Mouse (Mus musculus) heart, adult 2 months (tissue): ENCODE results near the gene Igf2bp2. TPM values are rescaled to one million over a fixed set of nuclear protein-coding genes. Genes with fewer than 3 reads are reported as not detected.

ENCODE experiments used
- DNase-seq, 2 experiments: peaks; one replicate each; pipeline ENCODE4 v3.0.0; 2021
- H3K27ac ChIP-seq: fragments of 200-600 bp; 2 replicates; pipeline ENCODE4 v1.8.1; 2022
- H3K27me3 ChIP-seq: fragments of 200-500 bp; 2 replicates; pipeline ENCODE4 v1.6.1; 2012; ENCODE audit warnings: mild to moderate bottlenecking, low read length, inconsistent platforms, mixed read lengths; ENCODE audit not compliant: control insufficient read depth, insufficient read depth
- H3K36me3 ChIP-seq: fragments of 200-500 bp; 2 replicates; pipeline ENCODE4 v1.6.1; 2012; ENCODE audit warnings: low read length, inconsistent platforms; ENCODE audit not compliant: control insufficient read depth, insufficient read depth
- H3K4me1 ChIP-seq: fragments of 200-500 bp; 2 replicates; pipeline ENCODE4 v1.6.1; 2011; ENCODE audit warnings: low read length; ENCODE audit not compliant: control insufficient read depth, insufficient read depth
- H3K4me3 ChIP-seq: fragments of 200-600 bp; 2 replicates; pipeline ENCODE4 v1.8.1; 2022
- H3K79me2 ChIP-seq: fragments of 200-500 bp; replicated peaks from 2 replicates; pipeline ENCODE4 v1.6.1; 2012; ENCODE audit warnings: mild to moderate bottlenecking, inconsistent platforms, low read length, moderate library complexity, mixed read lengths; ENCODE audit not compliant: control insufficient read depth, insufficient read depth
- H3K9ac ChIP-seq: fragments of 200-500 bp; 2 replicates; pipeline ENCODE4 v1.6.1; 2012; ENCODE audit warnings: low read depth, mild to moderate bottlenecking, control low read depth, inconsistent platforms, low read length, mixed read lengths
- CTCF ChIP-seq: fragments of 200-600 bp; IDR thresholded peaks from 2 replicates; pipeline ENCODE4 v1.8.1; 2022; ENCODE audit warnings: antibody characterized with exemption, mild to moderate bottlenecking, moderate library complexity
- EP300 ChIP-seq: fragments of 200-500 bp; IDR thresholded peaks from 2 replicates; pipeline ENCODE4 v1.6.1; 2011; ENCODE audit warnings: low read depth, low read length, control low read depth; ENCODE audit not compliant: insufficient read depth
- POLR2A ChIP-seq: fragments of 200-500 bp; IDR thresholded peaks from 2 replicates; pipeline ENCODE4 v1.6.1; 2011; ENCODE audit warnings: mild to moderate bottlenecking, low read depth, low read length, control low read depth; ENCODE audit not compliant: insufficient read depth
- WGBS: fragments of 180-500 bp; shearing (Covaris S2); methylation state at CpG from one replicate; pipeline ENCODE4 v1.1.7; 2018; 5-methylcytosine and 5-hydroxymethylcytosine counted together
- intact Hi-C: fragments of 180-260 bp; cut with DNase I; formaldehyde crosslinking; loops from one replicate; pipeline ENCODE4 v1.15.1; 2025
- polyA plus RNA-seq: library from polyadenylated mRNA; depleted of rRNA; stranded (reverse); fragments of >200 nt; gene quantifications from 2 replicates; pipeline ENCODE4 v1.2.3, GENCODE M21; 2012
- total RNA-seq, 2 experiments: library from RNA; stranded (reverse); gene quantifications; 2 replicates each; pipeline ENCODE4 v1.2.3; 2021

The Igf2bp2 gene
- total and polyA plus RNA-seq, 3 experiments, result 1.5 to 7.4 (median 5.3) TPM

DNA sequence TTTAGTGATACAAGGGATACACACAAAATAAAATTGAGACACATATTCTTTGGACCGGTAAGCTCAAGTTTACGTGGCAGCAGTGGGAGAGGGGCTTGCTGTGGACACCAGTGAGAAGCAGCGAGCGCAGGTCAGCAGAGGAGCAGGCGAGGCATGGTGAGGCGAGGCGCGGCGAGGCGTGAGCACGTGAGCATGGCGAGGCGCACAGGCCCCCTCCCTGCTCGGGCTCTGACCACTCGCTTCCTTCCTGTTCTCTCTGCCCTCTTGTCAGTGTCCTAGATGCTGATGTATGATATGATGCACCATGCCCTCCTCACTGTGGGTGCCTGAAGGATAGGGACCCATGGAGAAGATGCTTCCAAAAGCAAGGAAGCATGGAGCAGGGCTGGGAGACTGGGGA, 43.6 kb downstream of the Igf2bp2 start:
- TF ChIP-seq CTCF, result no peak
- no peak for TF ChIP-seq EP300
- TF ChIP-seq POLR2A, result no peak
- Histone ChIP-seq H3K27me3 (no peaks in the 10 kb centered on the region), H3K36me3 (no peaks in the 10 kb centered on the region), H3K4me3 (no peak overlapping the region), H3K4me1 (peaks cover 2% of the 10 kb centered on the region; the same call in 1 of the 2 replicates), H3K9ac (no peak overlapping the region), H3K79me2 (no peaks in the 10 kb centered on the region), H3K27ac (peak overlapping the region; percentile 20; the same call in 1 of the 2 replicates)
- peak; percentile 26 to 34 for DNase-seq
- intact Hi-C loops, result no loop called here
- 88% methylated on average over 15 of the region's 15 CpGs for WGBS

DNA sequence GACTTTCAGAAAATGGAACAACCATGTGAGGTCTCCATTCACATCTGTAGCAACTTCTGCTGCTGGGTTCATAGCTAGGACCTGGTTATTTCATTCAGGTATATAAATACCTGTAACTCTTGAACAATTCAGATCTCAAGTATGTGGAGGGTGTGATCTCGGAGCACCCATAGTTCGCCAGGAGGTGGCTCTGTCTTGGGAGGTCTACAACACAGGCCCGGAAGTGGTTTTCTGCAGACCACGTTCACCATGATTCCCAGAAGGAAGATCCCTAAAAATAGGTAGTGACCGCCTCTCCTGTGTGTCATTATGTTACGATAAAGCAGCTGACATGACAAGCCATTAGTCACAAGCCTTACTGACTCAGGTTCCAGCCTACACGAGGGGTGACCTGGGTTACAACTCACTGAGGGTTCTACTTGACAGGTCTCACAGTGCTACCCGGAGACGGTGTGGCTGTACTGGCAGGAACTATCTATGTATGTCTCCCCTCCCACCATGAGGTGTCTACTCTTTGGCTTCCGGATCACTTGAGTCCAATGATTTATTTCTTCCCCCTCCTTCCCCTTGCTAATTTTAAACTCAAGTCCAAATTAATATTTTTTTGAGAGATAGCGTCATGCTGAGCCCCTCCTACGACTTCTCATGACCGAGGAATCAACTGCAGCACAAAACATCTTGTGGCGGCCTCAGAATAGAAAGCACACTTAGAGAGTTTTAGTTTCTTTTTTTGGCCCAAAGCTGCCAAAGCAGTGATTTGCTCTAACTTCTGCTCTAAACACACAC, 44.2 kb downstream of the Igf2bp2 start:
- H3K4me3 ChIP-seq, result no peak overlapping the region
- no peak for TF ChIP-seq EP300
- TF ChIP-seq CTCF, result no peak
- TF ChIP-seq POLR2A, result no peak
- H3K36me3 ChIP-seq, result no peaks in the 10 kb centered on the region
- H3K9ac ChIP-seq, result no peak overlapping the region
- 54% methylated on average over 14 of the region's 14 CpGs for WGBS
- intact Hi-C loops, result no loop called here
- peak; percentile 13 to 29 for DNase-seq
- peak overlapping the region; percentile 20; the same call in 1 of the 2 replicates for H3K27ac ChIP-seq
- no peaks in the 10 kb centered on the region for H3K79me2 ChIP-seq
- H3K27me3 ChIP-seq, result no peaks in the 10 kb centered on the region
- H3K4me1 ChIP-seq, result peaks cover 2% of the 10 kb centered on the region

DNA sequence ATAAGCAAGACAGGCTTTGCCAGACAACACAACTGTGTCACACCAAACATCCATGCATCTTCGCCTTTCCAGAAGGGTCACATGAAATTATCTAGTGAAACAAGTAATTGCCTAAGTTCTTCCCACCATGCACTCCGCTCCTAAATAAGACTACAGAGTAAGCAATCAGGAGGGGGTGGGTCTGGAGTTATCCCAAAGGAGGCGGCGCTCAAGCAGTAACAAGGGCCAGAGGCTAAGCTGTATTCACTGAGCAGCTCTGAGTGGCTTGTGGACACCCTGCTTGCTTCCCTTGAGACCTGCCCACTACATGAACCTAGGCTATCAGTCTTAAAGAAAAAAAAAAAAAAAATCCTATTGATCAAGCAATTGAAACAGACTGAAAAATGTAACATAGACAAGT, 44.9 kb downstream of the Igf2bp2 start:
- H3K4me1 ChIP-seq, result peaks cover 2% of the 10 kb centered on the region

DNA sequence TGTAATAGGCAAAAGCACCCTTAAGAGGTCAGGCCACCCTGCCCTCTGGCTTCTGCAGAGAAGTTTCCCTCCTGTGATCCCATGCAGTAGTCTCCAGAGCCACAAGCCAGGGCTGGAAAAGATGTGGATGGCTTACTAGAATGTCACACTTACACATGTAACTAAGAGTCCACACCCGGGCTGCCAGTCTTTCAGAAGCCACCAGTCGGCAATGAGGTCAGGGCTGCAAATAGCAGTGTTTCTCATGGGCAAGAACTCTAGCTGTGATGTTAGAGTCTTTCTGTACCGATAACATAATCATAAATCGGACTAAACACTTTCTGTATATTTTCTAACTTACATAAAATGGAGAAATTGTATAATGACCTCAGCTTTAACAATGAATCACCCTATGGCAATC, 46.4 kb downstream of the Igf2bp2 start:
- TF ChIP-seq POLR2A (no peak), EP300 (no peak), CTCF (no peak)
- peak in 1 of 2 experiments; percentile 40 for DNase-seq
- Histone ChIP-seq H3K27ac (peak overlapping the region; percentile 17; the same call in 1 of the 2 replicates), H3K27me3 (no peaks in the 10 kb centered on the region), H3K79me2 (no peaks in the 10 kb centered on the region), H3K4me1 (peaks cover 2% of the 10 kb centered on the region), H3K36me3 (no peaks in the 10 kb centered on the region), H3K9ac (no peak overlapping the region), H3K4me3 (no peak overlapping the region)
- intact Hi-C loops, result no loop called here
- 72% methylated on average over 4 of the region's 4 CpGs for WGBS

More for the DNA sequence above, 44.9 kb downstream of the Igf2bp2 start:
- H3K9ac ChIP-seq, result no peak overlapping the region
- H3K79me2 ChIP-seq, result no peaks in the 10 kb centered on the region
- TF ChIP-seq EP300 (no peak), CTCF (no peak), POLR2A (no peak)
- no peaks in the 10 kb centered on the region for H3K36me3 ChIP-seq
- WGBS, result 80% methylated on average over 4 of the region's 4 CpGs
- no peaks in the 10 kb centered on the region for H3K27me3 ChIP-seq
- no peak overlapping the region for H3K27ac ChIP-seq
- intact Hi-C loops, result no loop called here
- peak in 1 of 2 experiments; percentile 18 for DNase-seq
- no peak overlapping the region for H3K4me3 ChIP-seq

DNA sequence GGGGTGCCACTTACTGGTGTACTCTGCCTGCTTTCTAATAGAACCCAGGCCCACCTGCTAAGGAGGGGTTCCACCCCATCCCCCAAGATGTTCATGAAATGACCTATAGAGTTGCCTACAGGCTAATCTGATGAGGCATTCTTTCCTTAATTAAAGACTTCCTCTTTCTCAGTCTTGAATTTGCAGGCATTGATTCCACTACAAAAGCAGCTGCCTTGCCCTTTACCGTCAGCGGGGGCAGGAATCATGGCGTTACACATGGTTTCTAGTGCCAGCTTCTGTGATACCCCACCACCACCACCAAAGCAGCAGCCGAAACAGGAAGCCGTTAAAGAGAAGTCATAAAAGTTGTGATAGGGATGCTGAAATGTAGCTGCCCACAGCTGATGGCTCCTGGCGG, 47.0 kb downstream of the Igf2bp2 start:
- no peak for DNase-seq
- no peak overlapping the region for H3K4me3 ChIP-seq
- H3K79me2 ChIP-seq, result no peaks in the 10 kb centered on the region
- H3K36me3 ChIP-seq, result no peaks in the 10 kb centered on the region
- no peak overlapping the region for H3K27ac ChIP-seq
- H3K27me3 ChIP-seq, result no peaks in the 10 kb centered on the region
- 87% methylated on average over 6 of the region's 6 CpGs for WGBS
- peaks cover 2% of the 10 kb centered on the region for H3K4me1 ChIP-seq
- no peak overlapping the region for H3K9ac ChIP-seq
- TF ChIP-seq POLR2A, result no peak
- no peak for TF ChIP-seq EP300
- no peak for TF ChIP-seq CTCF
- intact Hi-C loops, result no loop called here

DNA sequence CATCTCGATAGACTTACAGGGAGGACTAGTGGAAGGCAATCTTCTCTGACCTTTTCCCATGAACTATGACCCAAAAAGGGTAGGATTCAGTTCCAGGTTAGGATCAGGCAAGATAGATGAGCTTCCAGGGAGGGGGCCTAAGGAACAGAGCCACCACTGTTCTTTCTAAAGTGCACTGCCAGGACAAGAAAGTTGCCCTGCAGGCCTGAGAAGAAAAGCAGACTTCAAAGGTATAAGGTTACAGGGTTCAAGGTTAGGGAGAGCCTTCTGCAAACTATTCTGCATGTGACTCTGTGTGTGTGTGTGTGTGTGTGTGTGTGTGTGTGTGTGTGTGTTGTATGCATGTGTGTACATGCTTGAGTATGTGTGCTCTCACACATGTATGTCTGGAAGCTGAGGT, 53.1 kb downstream of the Igf2bp2 start:
- 85% methylated on average over 1 of the region's 1 CpGs for WGBS
- no peaks in the 10 kb centered on the region; the same call in 1 of the 2 replicates for H3K4me1 ChIP-seq
- no peak overlapping the region for H3K4me3 ChIP-seq
- no peak for TF ChIP-seq CTCF
- TF ChIP-seq POLR2A, result no peak
- TF ChIP-seq EP300, result no peak
- no peaks in the 10 kb centered on the region for H3K36me3 ChIP-seq
- intact Hi-C loops, result no loop called here
- H3K9ac ChIP-seq, result no peak overlapping the region
- H3K79me2 ChIP-seq, result no peaks in the 10 kb centered on the region
- no peak overlapping the region for H3K27ac ChIP-seq
- DNase-seq, result no peak
- no peaks in the 10 kb centered on the region for H3K27me3 ChIP-seq
